Comparison of ENCODE assay signal across 8 mouse cellular contexts in the genomic region with DNA sequence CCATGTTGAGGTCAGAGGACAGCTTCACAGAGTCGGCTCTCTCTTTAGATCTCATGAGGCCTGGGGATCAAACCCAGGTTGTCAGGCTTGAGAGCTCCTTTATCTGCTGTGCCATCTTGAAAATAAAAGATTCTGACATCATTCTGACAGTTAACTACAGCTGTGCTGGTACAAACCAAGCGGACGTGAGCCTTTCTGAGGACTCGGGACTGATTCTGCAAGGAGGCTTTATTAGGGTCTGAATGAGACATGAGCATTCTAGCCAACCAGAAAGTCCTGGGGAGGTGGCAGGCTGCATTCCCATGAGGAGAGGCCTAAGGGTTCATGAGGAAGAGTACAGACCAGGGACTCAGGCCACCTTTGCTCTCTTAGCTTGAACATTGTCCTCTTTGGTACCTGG. TPM values are rescaled to one million over a fixed set of nuclear protein-coding genes. Genes with fewer than 3 reads are reported as not detected.
DNase-seq lines count a peak whose midpoint lies in the region; ATAC-seq and TF ChIP-seq lines count a peak whose summit lies in the region.
"Not testable (repeated sequence)": the region's sequence is repeated elsewhere in the genome, so short reads cannot be mapped to it uniquely, and the experiment has no call there.
"Had no signal": no experiment of that assay in that cellular context is flagged by ENCODE, and none has a peak within 500 bp of the region (broad histone marks: within the 10 kb centered on the region; RNA-seq: fewer than 3 reads in every experiment).

No protein-coding gene starts in this region.

- H3K4me1 ChIP-seq in forebrain, embryonic 12.5 days: peaks cover 18% of the 10 kb centered on the region
- peaks cover 20% of the 10 kb centered on the region for H3K4me1 ChIP-seq in hindbrain, embryonic 10.5 days (replicated peaks)
- H3K4me1 ChIP-seq in hindbrain, postnatal 0 days (ENCODE audit: insufficient read depth, low read length); testis, adult 2 months (ENCODE audit: control insufficient read depth, insufficient read depth, low read length): not testable (repeated sequence)
- H3K4me1 ChIP-seq in midbrain, embryonic 10.5 days: peaks cover 21% of the 10 kb centered on the region
- peaks cover 17% of the 10 kb centered on the region for H3K4me1 ChIP-seq in midbrain, embryonic 16.5 days (ENCODE audit: control insufficient read depth, insufficient read depth, low read length)

- TF ChIP-seq CTCF in hindbrain, postnatal 0 days (IDR thresholded peaks at IDR 0.05; ENCODE audit: low read depth); testis, adult 2 months (IDR thresholded peaks at IDR 0.05; ENCODE audit: control insufficient read depth, insufficient read depth, insufficient replicate concordance, low read depth, low read length): not testable (repeated sequence)

- H3K27me3 ChIP-seq in forebrain, embryonic 12.5 days; hindbrain, embryonic 10.5 days (ENCODE audit: insufficient read depth, poor library complexity, severe bottlenecking); hindbrain, postnatal 0 days (ENCODE audit: insufficient read depth, low read length); midbrain, embryonic 10.5 days (ENCODE audit: low read depth, poor library complexity, severe bottlenecking); midbrain, embryonic 16.5 days (ENCODE audit: control insufficient read depth, insufficient read depth, low read depth, low read length); testis, adult 2 months (ENCODE audit: control insufficient read depth, insufficient read depth, low read length): not testable (repeated sequence)

- not testable (repeated sequence) for ATAC-seq in forebrain, embryonic 12.5 days (ENCODE audit: low FRiP score); hindbrain, postnatal 0 days; midbrain, embryonic 16.5 days

- not testable (repeated sequence) for H3K9me3 ChIP-seq in forebrain, embryonic 12.5 days; hindbrain, embryonic 10.5 days; hindbrain, postnatal 0 days (ENCODE audit: low read length); midbrain, embryonic 10.5 days (replicated peaks); midbrain, embryonic 16.5 days (replicated peaks; ENCODE audit: control insufficient read depth, low read length, poor library complexity, severe bottlenecking)

- peak; percentile 54 for DNase-seq in cerebellum, adult 9-10 months
- not testable (repeated sequence) for DNase-seq in hindbrain, embryonic 10.5 days (ENCODE audit: low spot score); hindbrain, postnatal 0 days (ENCODE audit: low spot score); midbrain, embryonic 10.5 days (ENCODE audit: low spot score)

- TF ChIP-seq POLR2A in testis, adult 2 months (IDR thresholded peaks at IDR 0.05; ENCODE audit: control insufficient read depth, low read depth, low read length): not testable (repeated sequence)

- not testable (repeated sequence) for H3K27ac ChIP-seq in forebrain, embryonic 12.5 days; testis, adult 2 months (ENCODE audit: control insufficient read depth, insufficient read depth, low read depth, low read length)
- peak overlapping the region; percentile 93 for H3K27ac ChIP-seq in hindbrain, embryonic 10.5 days
- peak overlapping the region; percentile 62; the same call in 1 of the 2 replicates for H3K27ac ChIP-seq in hindbrain, postnatal 0 days
- H3K27ac ChIP-seq in midbrain, embryonic 10.5 days (replicated peaks): peak overlapping the region; percentile 63; the same call in 1 of the 2 replicates
- peak overlapping the region; percentile 61 for H3K27ac ChIP-seq in midbrain, embryonic 16.5 days (ENCODE audit: low read length)

- H3K36me3 ChIP-seq in forebrain, embryonic 12.5 days (replicated peaks); hindbrain, postnatal 0 days (ENCODE audit: insufficient read depth, low read length); midbrain, embryonic 16.5 days (ENCODE audit: control insufficient read depth, insufficient read depth, low read length); testis, adult 2 months (ENCODE audit: control insufficient read depth, insufficient read depth, low read length): not testable (repeated sequence)
- H3K36me3 ChIP-seq in hindbrain, embryonic 10.5 days: peaks cover 22% of the 10 kb centered on the region
- peaks cover 18% of the 10 kb centered on the region for H3K36me3 ChIP-seq in midbrain, embryonic 10.5 days

- H3K4me2 ChIP-seq in forebrain, embryonic 12.5 days: peak overlapping the region; percentile 86; the same call in 1 of the 2 replicates
- H3K4me2 ChIP-seq in hindbrain, postnatal 0 days (ENCODE audit: low read depth, low read length); midbrain, embryonic 16.5 days (ENCODE audit: low read length): not testable (repeated sequence)

- 84% methylated on average over 4 of the region's 4 CpGs for WGBS in forebrain, embryonic 12.5 days
- WGBS in hindbrain, embryonic 10.5 days: 86% methylated on average over 4 of the region's 4 CpGs
- 88% methylated on average over 4 of the region's 4 CpGs for WGBS in hindbrain, postnatal 0 days
- 88% methylated on average over 4 of the region's 4 CpGs for WGBS in midbrain, embryonic 10.5 days
- WGBS in midbrain, embryonic 16.5 days: 93% methylated on average over 4 of the region's 4 CpGs

- H3K4me3 ChIP-seq in forebrain, embryonic 12.5 days (replicated peaks); hindbrain, postnatal 0 days (ENCODE audit: low read length); midbrain, embryonic 16.5 days (ENCODE audit: low read depth, low read length): not testable (repeated sequence)
- 0 out of 2 replicates have a peak overlapping the region, but pooled peaks have one; percentile 89 for H3K4me3 ChIP-seq in hindbrain, embryonic 10.5 days
- peak overlapping the region; percentile 87; the same call in 1 of the 2 replicates for H3K4me3 ChIP-seq in midbrain, embryonic 10.5 days
- peak overlapping the region; percentile 100 for H3K4me3 ChIP-seq in testis, adult 2 months (ENCODE audit: control insufficient read depth, low read depth, low read length)

- H3K9ac ChIP-seq in forebrain, embryonic 12.5 days; hindbrain, postnatal 0 days (replicated peaks; ENCODE audit: low read length); midbrain, embryonic 16.5 days (ENCODE audit: low read depth, low read length): not testable (repeated sequence)

RNA-seq across cellular contexts. Expression of gene Psmd8, which starts 0.8 kb away (rescaled TPM):
- polyA plus RNA-seq in forebrain, embryonic 12.5 days (2016; fragmentation: Nextera tagmentation; extraction: Ambion mirVana): 283 and 293 TPM in 2 replicates
- 305 and 348 TPM in 2 replicates for polyA plus RNA-seq in hindbrain, embryonic 10.5 days (2016; fragmentation: Nextera tagmentation; extraction: Ambion mirVana)
- total RNA-seq in hindbrain, postnatal 0 days (2014; rRNA removed): 320 and 323 TPM in 2 replicates
- 285 and 286 TPM in 2 replicates for polyA plus RNA-seq in hindbrain, postnatal 0 days (2015; fragmentation: Nextera tagmentation; extraction: Ambion mirVana)
- 295 and 312 TPM in 2 replicates for polyA plus RNA-seq in midbrain, embryonic 10.5 days (2016; fragmentation: Nextera tagmentation; extraction: Ambion mirVana)
- 287 TPM in 2 replicates for polyA plus RNA-seq in midbrain, embryonic 16.5 days (2015; fragmentation: Nextera tagmentation; extraction: Ambion mirVana)
- 362 and 383 TPM in 2 replicates for polyA plus RNA-seq in testis, adult 2 months (2012; rRNA removed)

RNA-seq across cellular contexts. Expression of gene Spred3, which starts 11.1 kb away (rescaled TPM):
- 7.9 and 8.3 TPM in 2 replicates for polyA plus RNA-seq in forebrain, embryonic 12.5 days (2016; fragmentation: Nextera tagmentation; extraction: Ambion mirVana)
- 3.5 and 3.6 TPM in 2 replicates for polyA plus RNA-seq in hindbrain, embryonic 10.5 days (2016; fragmentation: Nextera tagmentation; extraction: Ambion mirVana)
- 27.4 and 30.8 TPM in 2 replicates for total RNA-seq in hindbrain, postnatal 0 days (2014; rRNA removed)
- polyA plus RNA-seq in hindbrain, postnatal 0 days (2015; fragmentation: Nextera tagmentation; extraction: Ambion mirVana): 11.1 and 11.2 TPM in 2 replicates
- polyA plus RNA-seq in midbrain, embryonic 10.5 days (2016; fragmentation: Nextera tagmentation; extraction: Ambion mirVana): 4.1 and 5.2 TPM in 2 replicates
- 10.7 TPM in 2 replicates for polyA plus RNA-seq in midbrain, embryonic 16.5 days (2015; fragmentation: Nextera tagmentation; extraction: Ambion mirVana)
- polyA plus RNA-seq in testis, adult 2 months (2012; rRNA removed): 40.9 and 41.8 TPM in 2 replicates

RNA-seq across cellular contexts. Expression of gene Ggn, which starts 11.3 kb away (rescaled TPM):
- 0.57 and 1.2 TPM in 2 replicates for polyA plus RNA-seq in forebrain, embryonic 12.5 days (2016; fragmentation: Nextera tagmentation; extraction: Ambion mirVana)
- 1.1 TPM in 2 replicates for polyA plus RNA-seq in hindbrain, embryonic 10.5 days (2016; fragmentation: Nextera tagmentation; extraction: Ambion mirVana)
- 0.73 and 0.75 TPM in 2 replicates for total RNA-seq in hindbrain, postnatal 0 days (2014; rRNA removed)
- 0.41 and 0.74 TPM in 2 replicates for polyA plus RNA-seq in hindbrain, postnatal 0 days (2015; fragmentation: Nextera tagmentation; extraction: Ambion mirVana)
- 1.2 and 1.3 TPM in 2 replicates for polyA plus RNA-seq in midbrain, embryonic 10.5 days (2016; fragmentation: Nextera tagmentation; extraction: Ambion mirVana)
- polyA plus RNA-seq in midbrain, embryonic 16.5 days (2015; fragmentation: Nextera tagmentation; extraction: Ambion mirVana): 0.54 and 1.1 TPM in 2 replicates
- polyA plus RNA-seq in testis, adult 2 months (2012; rRNA removed): 506 and 536 TPM in 2 replicates
- polyA plus RNA-seq: CD4-positive, CD25-positive, alpha-beta regulatory T cell, adult 4 months had no signal

RNA-seq across cellular contexts. Expression of gene Fam98c, which starts 25.3 kb away (rescaled TPM):
- 16.4 and 17.7 TPM in 2 replicates for polyA plus RNA-seq in forebrain, embryonic 12.5 days (2016; fragmentation: Nextera tagmentation; extraction: Ambion mirVana)
- 17.6 and 18.4 TPM in 2 replicates for polyA plus RNA-seq in hindbrain, embryonic 10.5 days (2016; fragmentation: Nextera tagmentation; extraction: Ambion mirVana)
- total RNA-seq in hindbrain, postnatal 0 days (2014; rRNA removed): 48.7 and 67.4 TPM in 2 replicates
- polyA plus RNA-seq in hindbrain, postnatal 0 days (2015; fragmentation: Nextera tagmentation; extraction: Ambion mirVana): 51.8 and 54.3 TPM in 2 replicates
- 13.7 and 14.8 TPM in 2 replicates for polyA plus RNA-seq in midbrain, embryonic 10.5 days (2016; fragmentation: Nextera tagmentation; extraction: Ambion mirVana)
- polyA plus RNA-seq in midbrain, embryonic 16.5 days (2015; fragmentation: Nextera tagmentation; extraction: Ambion mirVana): 23.7 and 28.3 TPM in 2 replicates
- 194 and 338 TPM in 2 replicates for polyA plus RNA-seq in testis, adult 2 months (2012; rRNA removed)

RNA-seq across cellular contexts. Expression of gene Catsperg1, which starts 32.5 kb away (rescaled TPM):
- 0.78 and 0.87 TPM in 2 replicates for polyA plus RNA-seq in forebrain, embryonic 12.5 days (2016; fragmentation: Nextera tagmentation; extraction: Ambion mirVana)
- 0.51 and 0.97 TPM in 2 replicates for polyA plus RNA-seq in hindbrain, embryonic 10.5 days (2016; fragmentation: Nextera tagmentation; extraction: Ambion mirVana)
- total RNA-seq in hindbrain, postnatal 0 days (2014; rRNA removed): 1.8 and 2.4 TPM in 2 replicates
- 0.95 and 1.9 TPM in 2 replicates for polyA plus RNA-seq in hindbrain, postnatal 0 days (2015; fragmentation: Nextera tagmentation; extraction: Ambion mirVana)
- 0.43 and 0.52 TPM in 2 replicates for polyA plus RNA-seq in midbrain, embryonic 10.5 days (2016; fragmentation: Nextera tagmentation; extraction: Ambion mirVana)
- polyA plus RNA-seq in midbrain, embryonic 16.5 days (2015; fragmentation: Nextera tagmentation; extraction: Ambion mirVana): 3.8 and 5.8 TPM in 2 replicates
- 222 and 254 TPM in 2 replicates for polyA plus RNA-seq in testis, adult 2 months (2012; rRNA removed)

Comparison
In these comparisons a context has a peak if more than half of its experiments do, and no peak if none do; other contexts are left out.
1. RNA of gene Ggn, which starts 11.3 kb away (polyA plus RNA-seq): 506 to 536 TPM in testis, adult 2 months; 1.2 to 1.3 TPM in midbrain, embryonic 10.5 days, 1.1 TPM in hindbrain, embryonic 10.5 days, 0.57 to 1.2 TPM in forebrain, embryonic 12.5 days, 0.54 to 1.1 TPM in midbrain, embryonic 16.5 days and 0.41 to 0.74 TPM in hindbrain, postnatal 0 days; every median in the first group is over 100 times any median in the second.